Mouse (Mus musculus): ENCODE results near the gene Il11.
"Not testable (repeated sequence)": the region's sequence is repeated elsewhere in the genome, so short reads cannot be mapped to it uniquely, and the experiment has no call there.

DNA sequence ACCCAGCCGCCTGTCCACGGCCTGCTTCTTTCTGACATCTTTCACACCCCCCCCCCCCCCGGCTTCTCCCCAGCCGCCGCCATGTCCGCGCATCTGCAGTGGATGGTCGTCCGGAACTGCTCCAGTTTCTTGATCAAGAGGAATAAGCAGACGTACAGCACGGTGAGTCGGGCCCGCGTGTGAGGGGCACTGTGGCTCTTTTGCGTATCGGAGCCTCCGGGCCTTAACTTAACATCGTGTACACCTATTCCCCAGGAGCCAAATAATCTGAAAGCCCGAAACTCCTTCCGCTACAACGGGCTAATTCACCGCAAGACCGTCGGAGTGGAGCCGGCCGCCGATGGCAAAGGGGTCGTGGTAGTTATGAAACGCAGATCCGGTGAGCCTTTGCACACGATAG lies 10.6 kb upstream of the Il11 start:
- TF ChIP-seq CTCF (IDR thresholded peaks at IDR 0.05); POLR2A (IDR thresholded peaks at IDR 0.05; ENCODE audit: insufficient read depth, low read depth, low read length): not testable (repeated sequence)

Data from heart, adult 2 months (tissue).